Mouse (Mus musculus): ENCODE measurements around the gene Slc24a4. TPM values are rescaled to one million over a fixed set of nuclear protein-coding genes. Genes with fewer than 3 reads are reported as not detected.
A peak's percentile ranks its signal among the peaks of the same experiment; 100 is the strongest.

Slc24a4 gene
- polyA plus RNA-seq, 1 experiment from 2014 or later: 1.2 TPM

DNA sequence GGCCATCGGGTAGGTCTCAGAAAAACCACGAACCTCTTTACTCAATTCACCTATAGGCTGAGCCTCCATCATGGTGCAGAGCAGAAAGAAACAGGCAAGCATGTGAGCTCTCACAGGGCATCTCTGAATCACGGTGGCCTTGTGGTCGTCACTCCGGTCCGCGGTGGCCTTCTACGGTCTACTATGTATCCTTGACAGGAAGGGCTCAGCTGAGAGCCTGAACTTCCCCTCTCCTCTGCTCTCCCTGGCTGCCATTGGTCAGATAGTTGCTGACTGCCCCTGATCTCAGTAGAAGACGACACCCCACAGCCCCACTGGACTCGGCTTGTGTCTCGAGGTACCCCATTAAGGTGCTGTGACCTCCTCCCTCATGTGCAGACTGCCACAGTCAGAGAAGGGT is 44.2 kb downstream of the Slc24a4 start:
- no peak overlapping the region for H3K4me3 ChIP-seq
- no peaks in the 10 kb centered on the region for H3K27me3 ChIP-seq
- no peak overlapping the region for H3K9ac ChIP-seq
- H3K4me2 ChIP-seq: no peak overlapping the region
- no peaks in the 10 kb centered on the region for H3K4me1 ChIP-seq
- no peaks in the 10 kb centered on the region for H3K9me3 ChIP-seq
- no peak overlapping the region for H3K27ac ChIP-seq
- WGBS: 89% methylated on average over 11 of the region's 11 CpGs
- no peaks in the 10 kb centered on the region for H3K36me3 ChIP-seq
- no peak for ATAC-seq (ENCODE audit: insufficient number of reproducible peaks, low FRiP score, low TSS enrichment, low read depth)

DNA sequence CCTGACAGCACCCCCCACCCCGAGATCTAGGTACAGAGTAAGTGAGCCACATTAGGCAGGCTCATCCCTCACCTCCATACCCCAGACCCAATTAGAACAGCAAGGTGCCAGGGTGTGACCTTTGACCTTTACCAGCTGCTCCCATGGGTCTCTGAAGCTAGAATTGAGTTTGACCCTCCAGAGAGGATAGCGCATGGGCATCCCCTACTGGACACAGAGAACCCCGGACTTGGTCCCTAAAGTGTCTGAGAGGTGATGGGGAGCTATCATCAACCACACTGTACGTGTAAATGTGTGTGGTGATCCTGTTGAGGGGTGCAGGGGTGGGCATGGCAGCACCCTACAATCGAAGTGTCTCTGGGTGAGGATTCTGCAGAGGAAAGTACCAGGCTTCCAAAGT is 44.8 kb downstream of the Slc24a4 start:
- no peaks in the 10 kb centered on the region for H3K9me3 ChIP-seq
- no peak overlapping the region for H3K27ac ChIP-seq
- no peak overlapping the region for H3K9ac ChIP-seq
- 85% methylated on average over 5 of the region's 5 CpGs for WGBS
- no peak overlapping the region for H3K4me2 ChIP-seq
- no peak overlapping the region for H3K4me3 ChIP-seq
- H3K27me3 ChIP-seq: no peaks in the 10 kb centered on the region
- H3K36me3 ChIP-seq: no peaks in the 10 kb centered on the region
- no peak for ATAC-seq (ENCODE audit: insufficient number of reproducible peaks, low FRiP score, low TSS enrichment, low read depth)
- H3K4me1 ChIP-seq: no peaks in the 10 kb centered on the region

DNA sequence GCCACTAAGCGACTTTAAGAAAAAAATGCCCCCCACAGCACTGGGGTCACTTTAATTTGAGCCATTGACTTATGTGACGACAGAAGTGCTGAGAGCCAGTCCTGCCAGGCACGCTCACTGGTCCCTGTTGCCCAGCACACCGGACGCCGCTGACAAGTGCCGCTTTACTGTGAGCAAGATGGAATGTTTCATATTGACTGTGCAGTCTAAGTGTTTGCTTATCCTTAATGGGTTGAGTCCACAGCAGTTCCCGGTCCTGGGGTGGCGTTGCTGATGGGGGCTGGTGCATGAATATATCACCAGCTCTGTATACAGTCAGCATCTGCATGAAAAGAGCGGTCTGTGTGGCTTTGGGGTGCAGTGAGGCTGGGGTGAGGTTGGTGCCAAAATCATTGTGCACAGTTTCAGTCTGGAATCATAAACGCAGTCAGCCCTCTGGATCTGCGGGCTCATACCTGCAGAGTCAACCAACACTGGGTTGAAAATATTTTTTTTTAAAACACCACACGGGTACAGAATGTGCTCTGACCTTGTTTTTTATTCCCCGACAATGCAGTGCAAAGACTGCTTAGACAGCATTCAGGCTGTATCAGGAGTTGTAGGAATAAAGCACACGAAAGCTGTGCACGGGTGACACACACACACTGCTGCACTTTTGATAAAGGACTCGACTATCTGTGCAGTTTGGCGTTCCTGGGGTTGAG is 52.0 kb downstream of the Slc24a4 start:
- Histone ChIP-seq H3K27me3 (no peaks in the 10 kb centered on the region), H3K9ac (no peak overlapping the region), H3K4me2 (no peak overlapping the region), H3K36me3 (no peaks in the 10 kb centered on the region), H3K9me3 (no peaks in the 10 kb centered on the region), H3K27ac (no peak overlapping the region), H3K4me1 (no peaks in the 10 kb centered on the region), H3K4me3 (no peak overlapping the region)
- no peak for ATAC-seq (ENCODE audit: insufficient number of reproducible peaks, low FRiP score, low TSS enrichment, low read depth)
- 86% methylated on average over 18 of the region's 18 CpGs for WGBS

DNA sequence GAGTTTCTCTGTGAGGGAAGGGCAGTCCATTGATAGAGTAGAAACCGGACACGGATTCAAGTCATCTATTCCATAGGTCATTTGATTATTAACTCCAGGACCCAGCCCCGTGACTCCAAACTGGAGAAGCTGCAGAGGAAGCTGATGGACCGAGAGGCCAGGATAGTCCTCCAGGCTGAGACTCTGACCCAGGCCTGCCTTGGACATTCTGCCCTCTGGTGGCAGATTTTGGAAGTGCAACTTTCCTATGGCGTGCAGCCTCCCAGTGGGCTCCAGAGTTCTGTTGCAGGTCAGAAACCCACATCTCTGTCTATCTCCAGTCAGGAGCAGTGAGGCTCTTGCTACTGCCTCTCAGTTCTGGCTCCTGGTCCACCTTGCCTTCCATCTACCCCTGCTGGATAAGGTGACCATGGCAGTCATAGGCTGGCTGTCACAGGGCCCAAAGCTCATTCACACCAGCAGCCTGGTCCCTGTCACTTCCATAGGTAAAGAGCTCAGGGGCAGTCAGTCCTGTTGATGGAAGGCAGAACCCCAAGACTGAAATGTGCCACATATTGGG is 53.3 kb downstream of the Slc24a4 start:
- no peaks in the 10 kb centered on the region for H3K9me3 ChIP-seq
- no peak overlapping the region for H3K27ac ChIP-seq
- no peak overlapping the region for H3K4me3 ChIP-seq
- no peak overlapping the region for H3K9ac ChIP-seq
- H3K36me3 ChIP-seq: no peaks in the 10 kb centered on the region
- ATAC-seq (ENCODE audit: insufficient number of reproducible peaks, low FRiP score, low TSS enrichment, low read depth): no peak
- no peaks in the 10 kb centered on the region for H3K4me1 ChIP-seq
- 44% methylated on average over 5 of the region's 5 CpGs for WGBS
- no peaks in the 10 kb centered on the region for H3K27me3 ChIP-seq
- no peak overlapping the region for H3K4me2 ChIP-seq

DNA sequence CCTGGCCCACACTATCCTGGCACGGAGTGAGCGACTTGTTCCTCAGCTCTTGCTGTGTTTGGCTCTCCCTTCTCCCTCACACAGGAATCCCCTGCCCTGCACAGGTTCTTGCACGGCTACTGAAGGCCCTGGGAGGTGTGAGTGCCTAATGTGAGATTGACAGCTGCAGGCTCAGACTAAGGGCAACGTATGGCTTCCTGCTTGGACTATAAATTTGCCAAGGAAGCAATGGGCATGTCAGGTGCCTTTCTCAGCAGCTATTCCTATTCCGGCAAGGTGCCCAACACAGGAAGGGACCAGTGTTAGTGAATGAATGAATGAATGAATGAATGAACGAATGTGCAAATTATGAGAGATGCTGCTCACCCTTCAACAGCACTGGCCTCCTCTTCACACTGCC is 54.1 kb downstream of the Slc24a4 start:
- H3K27me3 ChIP-seq: no peaks in the 10 kb centered on the region
- no peaks in the 10 kb centered on the region for H3K4me1 ChIP-seq
- H3K4me3 ChIP-seq: no peak overlapping the region
- H3K27ac ChIP-seq: no peak overlapping the region
- no peak for ATAC-seq (ENCODE audit: insufficient number of reproducible peaks, low FRiP score, low TSS enrichment, low read depth)
- H3K9me3 ChIP-seq: no peaks in the 10 kb centered on the region
- H3K36me3 ChIP-seq: no peaks in the 10 kb centered on the region
- 74% methylated on average over 6 of the region's 6 CpGs for WGBS
- H3K9ac ChIP-seq: no peak overlapping the region
- H3K4me2 ChIP-seq: no peak overlapping the region

DNA sequence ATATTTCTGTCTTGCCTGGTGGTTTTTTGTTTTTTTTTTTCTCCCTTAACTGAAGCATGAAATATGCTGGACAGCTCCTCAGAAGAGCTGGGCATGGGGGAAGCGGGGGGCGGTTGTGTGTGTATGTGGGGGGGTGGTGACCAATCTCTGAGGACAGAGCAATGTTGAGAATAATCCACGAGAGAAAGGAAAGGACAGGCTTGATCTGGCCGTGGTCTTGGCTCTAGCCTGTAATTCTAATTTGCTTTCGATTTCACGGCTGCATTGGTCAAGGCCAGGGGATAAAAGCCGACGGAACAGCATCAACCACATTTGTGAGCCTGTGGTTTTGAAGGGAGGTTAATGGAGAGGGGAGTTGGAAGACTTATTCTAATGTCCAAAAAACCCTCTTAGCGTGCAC is 54.7 kb downstream of the Slc24a4 start:
- H3K4me2 ChIP-seq: no peak overlapping the region
- no peak overlapping the region for H3K9ac ChIP-seq
- 63% methylated on average over 9 of the region's 9 CpGs for WGBS
- no peak for ATAC-seq (ENCODE audit: insufficient number of reproducible peaks, low FRiP score, low TSS enrichment, low read depth)
- no peak overlapping the region for H3K27ac ChIP-seq
- peaks cover 3% of the 10 kb centered on the region; the same call in 1 of the 2 replicates for H3K9me3 ChIP-seq
- no peaks in the 10 kb centered on the region for H3K4me1 ChIP-seq
- no peaks in the 10 kb centered on the region for H3K36me3 ChIP-seq
- no peaks in the 10 kb centered on the region for H3K27me3 ChIP-seq
- H3K4me3 ChIP-seq: no peak overlapping the region

DNA sequence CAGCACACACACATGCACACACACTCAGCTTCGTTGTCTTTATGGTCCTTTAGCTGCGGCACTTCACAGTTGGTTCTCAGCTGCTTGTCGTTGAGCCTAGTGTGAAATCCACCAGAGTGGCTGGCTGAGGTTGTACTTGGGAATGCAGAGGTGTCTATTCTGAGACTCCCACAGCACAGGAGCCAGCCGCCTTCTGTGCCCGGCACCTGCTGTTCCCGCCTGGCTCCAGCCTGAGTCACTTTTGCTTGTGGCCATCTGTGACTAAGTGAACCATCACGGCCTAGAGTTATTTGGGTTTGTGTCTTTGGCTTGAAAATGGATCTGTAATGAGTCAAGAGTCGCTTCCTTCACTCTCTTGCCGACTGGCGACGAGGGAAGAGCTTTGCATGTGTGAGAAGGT is 62.3 kb downstream of the Slc24a4 start:
- no peak overlapping the region for H3K9ac ChIP-seq
- H3K27ac ChIP-seq: no peak overlapping the region
- H3K27me3 ChIP-seq: no peaks in the 10 kb centered on the region
- H3K4me3 ChIP-seq: no peak overlapping the region
- no peak overlapping the region for H3K4me2 ChIP-seq
- H3K4me1 ChIP-seq: no peaks in the 10 kb centered on the region
- ATAC-seq (ENCODE audit: insufficient number of reproducible peaks, low FRiP score, low TSS enrichment, low read depth): no peak
- H3K36me3 ChIP-seq: no peaks in the 10 kb centered on the region
- whole genome bisulfite sequencing: 78% methylated on average over 11 of the region's 11 CpGs
- H3K9me3 ChIP-seq: peaks cover 7% of the 10 kb centered on the region; the same call in 1 of the 2 replicates

DNA sequence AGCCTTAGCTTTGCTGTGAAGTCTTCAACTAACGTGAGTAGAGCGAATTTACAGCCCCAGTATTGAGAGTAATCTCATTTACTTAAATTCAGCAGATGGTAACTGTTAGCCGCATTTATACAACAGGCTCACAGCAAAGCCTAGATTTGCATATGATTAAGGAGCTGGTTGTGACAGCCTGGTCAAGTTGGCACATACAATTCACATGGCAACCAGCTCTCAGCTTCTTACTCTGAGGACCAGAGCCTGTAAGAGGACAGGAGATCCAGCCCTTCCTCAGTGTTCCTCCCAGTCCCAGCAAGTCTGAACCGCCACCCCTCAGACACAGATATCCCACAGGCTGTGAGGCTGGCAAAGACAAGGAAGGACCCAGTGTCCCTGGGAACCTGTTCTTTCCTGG is 73.0 kb downstream of the Slc24a4 start:
- Histone ChIP-seq H3K27ac (no peak overlapping the region), H3K9ac (no peak overlapping the region), H3K4me1 (peaks cover 5% of the 10 kb centered on the region; the same call in 1 of the 2 replicates), H3K4me3 (no peak overlapping the region), H3K4me2 (no peak overlapping the region), H3K9me3 (no peaks in the 10 kb centered on the region), H3K27me3 (no peaks in the 10 kb centered on the region), H3K36me3 (no peaks in the 10 kb centered on the region)
- ATAC-seq (ENCODE audit: insufficient number of reproducible peaks, low FRiP score, low TSS enrichment, low read depth): no peak
- 58% methylated on average over 4 of the region's 4 CpGs for WGBS

DNA sequence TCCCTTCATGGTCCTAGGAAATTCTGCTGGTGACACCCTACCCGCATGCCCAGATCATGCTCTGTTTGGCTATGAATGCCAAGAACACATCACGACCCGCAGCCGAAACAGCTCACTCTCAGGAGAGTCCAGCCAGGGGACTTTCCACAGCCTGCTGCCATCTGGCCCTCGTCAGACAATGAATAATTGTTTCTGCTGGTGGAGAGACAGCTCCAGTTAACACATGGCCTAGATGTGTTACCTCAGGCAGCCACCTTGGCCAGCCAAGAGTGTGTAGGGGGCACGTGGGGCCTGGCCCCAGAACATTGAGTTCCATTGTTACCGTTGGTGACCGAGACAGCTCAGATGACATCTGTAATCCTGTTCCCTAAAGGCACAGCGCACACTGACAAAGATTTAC is 74.4 kb downstream of the Slc24a4 start:
- no peak overlapping the region for H3K9ac ChIP-seq
- no peaks in the 10 kb centered on the region for H3K36me3 ChIP-seq
- no peaks in the 10 kb centered on the region for H3K9me3 ChIP-seq
- H3K27ac ChIP-seq: no peak overlapping the region
- peaks cover 8% of the 10 kb centered on the region; the same call in 1 of the 2 replicates for H3K4me1 ChIP-seq
- H3K4me3 ChIP-seq: no peak overlapping the region
- 40% methylated on average over 9 of the region's 9 CpGs for WGBS
- H3K4me2 ChIP-seq: no peak overlapping the region
- H3K27me3 ChIP-seq: no peaks in the 10 kb centered on the region
- ATAC-seq (ENCODE audit: insufficient number of reproducible peaks, low FRiP score, low TSS enrichment, low read depth): no peak

DNA sequence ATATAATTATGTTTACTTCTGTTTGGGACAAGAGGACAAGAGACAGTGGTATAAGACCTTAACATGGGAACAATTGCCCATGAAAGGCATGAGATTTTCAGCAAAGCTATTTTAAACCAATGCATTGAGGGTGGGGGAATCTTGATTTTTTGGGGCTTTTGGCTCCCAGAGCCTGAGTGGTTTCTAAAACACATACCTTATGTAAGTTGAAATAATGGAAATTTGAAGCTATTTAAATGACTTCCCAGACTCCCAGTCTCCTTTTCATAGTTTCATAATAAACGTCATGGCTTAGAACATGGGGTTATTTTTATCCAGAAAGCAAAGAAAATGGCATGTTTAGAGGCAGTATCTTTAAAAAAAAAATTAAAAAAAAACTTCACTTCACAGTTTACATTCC is 77.9 kb downstream of the Slc24a4 start:
- no peaks in the 10 kb centered on the region for H3K9me3 ChIP-seq
- H3K4me3 ChIP-seq: no peak overlapping the region
- H3K4me2 ChIP-seq: no peak overlapping the region
- H3K27me3 ChIP-seq: no peaks in the 10 kb centered on the region
- H3K9ac ChIP-seq: no peak overlapping the region
- no peak for ATAC-seq (ENCODE audit: insufficient number of reproducible peaks, low FRiP score, low TSS enrichment, low read depth)
- no peaks in the 10 kb centered on the region for H3K36me3 ChIP-seq
- H3K27ac ChIP-seq: 0 out of 2 replicates have a peak overlapping the region, but pooled peaks have one; percentile 75
- WGBS: 44% methylated on average over 1 of the region's 1 CpGs
- peaks cover 8% of the 10 kb centered on the region; the same call in 1 of the 2 replicates for H3K4me1 ChIP-seq

DNA sequence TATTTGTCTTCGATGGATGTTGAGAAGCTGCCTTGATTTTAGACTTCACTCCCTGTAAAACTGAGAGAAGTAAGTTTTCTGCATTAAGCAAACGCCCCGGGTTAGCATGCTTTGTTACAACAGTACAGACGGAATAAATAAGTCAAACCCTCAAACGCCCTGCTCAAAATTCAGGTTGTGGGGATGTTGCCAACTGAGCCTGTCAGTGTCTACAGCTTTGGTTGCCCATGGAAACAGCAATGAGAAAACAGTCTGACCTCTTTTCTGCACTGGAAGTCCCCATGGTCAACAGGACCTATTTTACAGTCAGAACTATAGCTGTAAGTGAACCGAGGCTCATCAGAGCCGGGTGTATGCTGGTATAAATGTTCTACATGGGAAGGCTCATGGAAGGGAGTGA is 78.7 kb downstream of the Slc24a4 start:
- Histone ChIP-seq H3K9ac (no peak overlapping the region), H3K27me3 (no peaks in the 10 kb centered on the region), H3K27ac (peak overlapping the region; percentile 75), H3K4me3 (no peak overlapping the region), H3K36me3 (no peaks in the 10 kb centered on the region), H3K4me1 (peaks cover 8% of the 10 kb centered on the region; the same call in 1 of the 2 replicates), H3K9me3 (no peaks in the 10 kb centered on the region), H3K4me2 (no peak overlapping the region)
- ATAC-seq (ENCODE audit: insufficient number of reproducible peaks, low FRiP score, low TSS enrichment, low read depth): no peak
- WGBS: 79% methylated on average over 7 of the region's 7 CpGs

DNA sequence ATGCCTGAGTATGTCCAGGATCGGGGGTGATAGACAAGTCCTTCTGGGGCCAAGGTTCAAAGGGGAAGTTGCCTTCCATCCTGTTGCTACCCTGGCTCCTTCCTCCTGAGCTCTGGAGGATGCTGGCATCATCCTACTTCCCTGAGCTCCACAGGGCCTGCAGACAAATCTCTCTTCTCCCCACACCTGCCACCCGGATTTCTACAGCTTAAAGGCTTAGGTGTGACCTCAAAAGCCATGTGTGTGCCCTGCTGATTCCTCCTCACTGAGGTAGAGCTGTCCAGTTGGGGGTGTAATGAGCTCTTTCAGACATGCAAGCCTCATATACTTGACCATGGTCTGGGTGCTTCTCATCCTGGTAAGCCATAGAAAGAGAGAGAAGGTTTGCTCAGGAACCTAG is 82.3 kb downstream of the Slc24a4 start:
- H3K4me2 ChIP-seq: no peak overlapping the region
- 68% methylated on average over 2 of the region's 2 CpGs for WGBS
- H3K4me1 ChIP-seq: peaks cover 12% of the 10 kb centered on the region; the same call in 1 of the 2 replicates
- no peaks in the 10 kb centered on the region for H3K27me3 ChIP-seq
- no peaks in the 10 kb centered on the region for H3K9me3 ChIP-seq
- H3K4me3 ChIP-seq: no peak overlapping the region
- no peak overlapping the region for H3K27ac ChIP-seq
- no peak overlapping the region for H3K9ac ChIP-seq
- no peaks in the 10 kb centered on the region for H3K36me3 ChIP-seq
- ATAC-seq (ENCODE audit: insufficient number of reproducible peaks, low FRiP score, low TSS enrichment, low read depth): no peak

All from limb, embryonic 15.5 days (tissue).